Mouse (Mus musculus) lung, embryonic 14.5 days (tissue): ENCODE results near the gene Llgl1. TPM values are rescaled to one million over a fixed set of nuclear protein-coding genes. Genes with fewer than 3 reads are reported as not detected.

ENCODE experiments used
- ATAC-seq: fragments of 200-750 bp; cut with Nextera tagmentation; 2 replicates; pipeline ENCODE4 v1.8.0; 2017; ENCODE audit warnings: mild to moderate bottlenecking, moderate TSS enrichment, moderate library complexity; ENCODE audit not compliant: insufficient read depth
- DNase-seq: peaks from one replicate; pipeline ENCODE4 v3.0.0-alpha.2; 2015
- H3K27ac ChIP-seq: fragments of 300-500 bp; sonication (generic); 2 replicates; pipeline ENCODE4 v1.5.1; 2014; ENCODE audit warnings: low read depth, mild to moderate bottlenecking, moderate library complexity
- H3K27me3 ChIP-seq: fragments of 300-500 bp; sonication (generic); 2 replicates; pipeline ENCODE4 v1.6.1; 2014; ENCODE audit warnings: low read length, control low read depth; ENCODE audit not compliant: insufficient read depth
- H3K36me3 ChIP-seq: fragments of 300-500 bp; sonication (generic); 2 replicates; pipeline ENCODE4 v1.6.1; 2014; ENCODE audit warnings: control low read depth; ENCODE audit not compliant: insufficient read depth
- H3K4me1 ChIP-seq: fragments of 300-500 bp; sonication (generic); 2 replicates; pipeline ENCODE4 v1.6.1; 2014; ENCODE audit warnings: antibody characterized with exemption, control low read depth; ENCODE audit not compliant: insufficient read depth
- H3K4me2 ChIP-seq: fragments of 300-500 bp; sonication (generic); 2 replicates; pipeline ENCODE4 v1.6.1; 2014; ENCODE audit warnings: mild to moderate bottlenecking
- H3K4me3 ChIP-seq: fragments of 300-500 bp; sonication (generic); 2 replicates; pipeline ENCODE4 v1.5.1; 2014; ENCODE audit warnings: low read depth, low read length
- H3K9ac ChIP-seq: fragments of 300-500 bp; sonication (generic); 2 replicates; pipeline ENCODE4 v1.6.1; 2014
- H3K9me3 ChIP-seq: fragments of 300-500 bp; sonication (generic); 2 replicates; pipeline ENCODE4 v1.6.1; 2016; ENCODE audit warnings: low read depth, low read length, control low read depth
- CTCF ChIP-seq: IDR thresholded peaks from 2 replicates; pipeline ENCODE4 v1.5.1; 2016; ENCODE audit warnings: antibody characterized with exemption, low read depth
- WGBS: fragments of 180-500 bp; shearing (Covaris S2); extraction: QIAGEN DNeasy Blood & Tissue Kit; methylation state at CpG from one replicate; pipeline ENCODE4 v1.1.7; 2014; 5-methylcytosine and 5-hydroxymethylcytosine counted together
- polyA plus RNA-seq: library from polyadenylated mRNA; unstranded; fragments of >200 nt; fragmentation: Nextera tagmentation; extraction: Ambion mirVana; gene quantifications from 2 replicates; pipeline ENCODE4 v1.2.1, GENCODE M21; 2014

Gene Llgl1
- polyA plus RNA-seq, 1 experiment from 2014 or later, result 69.6 TPM

DNA sequence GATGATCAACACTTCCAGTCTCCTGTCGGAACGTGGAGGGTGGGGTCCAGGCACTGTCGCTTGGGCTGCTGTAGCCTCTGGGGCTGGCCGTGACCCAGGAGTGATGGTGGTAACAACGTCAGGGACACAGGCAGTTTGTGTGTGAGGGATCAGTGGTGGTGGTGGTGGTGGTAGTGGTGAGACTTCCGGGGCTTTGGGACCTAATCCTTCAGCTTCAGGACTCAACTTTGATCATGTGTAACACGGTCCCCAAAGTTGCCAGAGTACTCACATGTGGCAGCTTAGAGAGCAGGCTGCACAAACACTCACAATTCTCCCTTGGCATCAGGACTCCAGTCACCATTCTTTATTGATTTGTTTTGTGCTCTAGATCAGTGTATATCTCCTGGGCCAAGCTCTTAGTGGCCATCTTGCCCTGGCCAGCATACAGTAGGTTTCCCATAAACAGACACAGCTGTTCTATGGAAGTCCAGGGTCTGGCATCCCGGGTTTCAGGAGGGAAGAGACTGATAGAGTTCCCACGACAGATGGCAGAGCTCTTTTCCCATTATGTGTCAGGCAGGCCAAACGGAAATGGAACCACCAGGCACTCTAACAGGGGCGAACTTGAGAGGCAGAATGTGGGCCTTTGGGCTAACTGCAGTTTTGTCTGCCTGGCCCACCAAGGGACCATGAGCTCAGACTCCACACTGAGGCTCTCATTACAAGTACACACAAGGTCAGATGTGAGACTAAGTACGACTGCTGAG lies 28.0 kb downstream of the Llgl1 start:
- DNase-seq (no peak), ATAC-seq (peak; percentile 11; the same call in 1 of the 2 replicates)
- peak overlapping the region; percentile 87 for H3K4me3 ChIP-seq
- peak overlapping the region; percentile 83 for H3K27ac ChIP-seq
- H3K36me3 ChIP-seq, result peaks cover 43% of the 10 kb centered on the region
- H3K9me3 ChIP-seq, result no peaks in the 10 kb centered on the region
- TF ChIP-seq CTCF, result no peak
- peak overlapping the region; percentile 77 for H3K4me2 ChIP-seq
- no peaks in the 10 kb centered on the region for H3K27me3 ChIP-seq
- peak overlapping the region; percentile 87 for H3K9ac ChIP-seq
- WGBS, result 3% methylated on average over 12 of the region's 12 CpGs
- peaks cover 18% of the 10 kb centered on the region for H3K4me1 ChIP-seq

DNA sequence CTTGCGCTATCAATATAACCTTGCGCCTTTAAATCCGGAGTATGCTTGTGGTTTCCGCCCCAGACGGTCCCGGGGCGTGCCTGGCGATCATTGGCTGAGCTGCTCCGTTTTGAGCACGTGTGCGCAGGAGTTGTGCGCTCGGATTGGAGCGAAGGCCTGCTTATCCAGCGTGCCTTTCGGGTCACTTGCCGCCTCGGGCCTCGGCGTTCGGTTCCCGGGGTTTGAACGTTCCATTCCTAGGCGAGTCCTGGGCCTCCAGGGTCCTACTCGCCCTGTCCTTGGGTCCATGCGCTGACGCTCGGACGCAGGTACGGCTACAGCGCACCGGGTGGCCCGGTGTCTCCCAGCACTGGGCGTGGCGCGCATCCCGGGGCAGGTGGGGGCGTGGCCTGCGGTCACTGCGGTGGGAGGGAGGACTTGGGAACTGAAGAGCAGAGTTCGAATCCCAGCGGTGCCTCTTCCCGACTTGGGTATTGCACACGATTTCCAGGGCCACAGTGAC lies 28.8 kb downstream of the Llgl1 start, which contains the start of gene Mief2:
TSS of gene Mief2 (plus strand) at position 139 of the 502 bp plus-strand sequence.
- ATAC-seq, result peak; percentile 91
- Histone ChIP-seq H3K36me3 (peaks cover 39% of the 10 kb centered on the region), H3K4me3 (peak within 1 kb of the TSS; percentile 87), H3K27me3 (no peaks in the 10 kb centered on the region), H3K9ac (peak within 1 kb of the TSS; percentile 87), H3K9me3 (no peaks in the 10 kb centered on the region), H3K27ac (peak within 1 kb of the TSS; percentile 87), H3K4me2 (peak within 1 kb of the TSS; percentile 77), H3K4me1 (peaks cover 18% of the 10 kb centered on the region)
- no peak for TF ChIP-seq CTCF
- peak; percentile 97 for DNase-seq
- WGBS, result under 1% methylated on average over 44 of the region's 44 CpGs

DNA sequence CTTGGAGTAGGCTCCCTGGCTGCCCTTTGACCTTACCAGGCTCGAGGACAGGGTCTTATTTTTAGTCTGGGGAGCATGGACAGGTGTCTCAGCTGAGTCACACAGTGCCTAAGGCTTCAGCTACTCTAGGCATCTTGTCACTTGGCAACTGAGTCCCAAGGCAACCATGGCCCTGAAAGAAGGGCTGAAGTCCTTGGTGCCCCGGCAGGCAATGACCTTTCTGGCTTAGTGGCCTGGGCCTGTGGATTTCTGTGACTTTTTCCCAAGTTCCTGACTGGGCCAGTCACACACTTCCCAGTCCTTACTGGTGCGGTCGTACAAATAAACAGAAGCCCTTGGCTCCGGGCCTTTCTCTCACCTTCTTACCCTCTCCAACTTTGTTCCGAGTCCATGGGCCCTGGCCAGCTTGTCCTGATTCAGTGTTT lies 29.7 kb downstream of the Llgl1 start:
- Histone ChIP-seq H3K27ac (no peak overlapping the region), H3K4me2 (peak overlapping the region; percentile 77), H3K4me1 (peaks cover 18% of the 10 kb centered on the region), H3K9me3 (no peaks in the 10 kb centered on the region), H3K4me3 (peak overlapping the region; percentile 87; the same call in 1 of the 2 replicates), H3K36me3 (peaks cover 30% of the 10 kb centered on the region), H3K9ac (no peak overlapping the region), H3K27me3 (no peaks in the 10 kb centered on the region)
- TF ChIP-seq CTCF, result no peak
- DNase-seq (no peak), ATAC-seq (no peak)
- 47% methylated on average over 6 of the region's 6 CpGs for WGBS

DNA sequence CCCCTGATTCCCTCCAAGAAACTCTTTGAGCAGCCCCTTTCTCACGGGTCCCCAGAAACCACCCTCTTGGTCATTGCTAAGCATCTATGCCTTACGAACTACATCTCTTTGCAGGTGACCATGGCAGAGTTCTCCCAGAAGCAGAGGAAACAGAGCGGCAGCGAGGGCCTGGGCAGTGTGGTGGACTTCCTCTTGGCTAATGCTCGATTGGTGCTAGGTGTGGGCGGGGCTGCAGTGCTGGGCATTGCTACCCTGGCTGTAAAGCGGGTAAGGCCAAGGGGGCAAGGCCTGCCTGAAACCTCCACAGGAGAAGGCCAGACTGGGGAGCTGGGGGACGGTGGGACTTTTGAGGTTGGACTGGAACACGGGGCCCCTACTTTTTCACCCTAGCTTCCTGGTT lies 30.6 kb downstream of the Llgl1 start:
- H3K27me3 ChIP-seq, result no peaks in the 10 kb centered on the region
- WGBS, result 83% methylated on average over 9 of the region's 9 CpGs
- no peaks in the 10 kb centered on the region for H3K9me3 ChIP-seq
- no peak overlapping the region for H3K4me3 ChIP-seq
- no peak overlapping the region for H3K4me2 ChIP-seq
- peaks cover 18% of the 10 kb centered on the region for H3K4me1 ChIP-seq
- H3K9ac ChIP-seq, result no peak overlapping the region
- no peak for TF ChIP-seq CTCF
- no peak overlapping the region for H3K27ac ChIP-seq
- ATAC-seq (no peak), DNase-seq (no peak)
- peaks cover 21% of the 10 kb centered on the region for H3K36me3 ChIP-seq

DNA sequence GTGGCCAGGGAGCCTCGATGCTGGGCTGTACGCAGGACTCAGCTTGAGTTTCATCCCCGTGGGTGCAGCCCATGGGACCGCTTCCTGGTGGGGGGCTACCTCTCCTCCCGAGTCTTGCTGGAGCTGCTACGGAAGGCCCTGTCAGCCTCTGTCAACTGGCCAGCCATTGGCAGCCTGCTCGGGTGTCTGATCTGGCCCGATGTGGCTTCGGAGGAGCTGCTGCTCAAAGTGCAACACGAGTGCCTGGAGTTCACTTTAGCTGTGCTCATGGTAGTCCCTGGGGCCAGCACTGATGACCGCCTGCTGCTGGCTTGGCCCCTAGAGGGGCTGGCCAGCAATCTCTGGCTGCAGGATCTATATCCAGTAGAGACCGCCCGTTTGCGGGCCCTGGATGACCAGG lies 31.7 kb downstream of the Llgl1 start:
- ATAC-seq (no peak), DNase-seq (no peak)
- peaks cover 21% of the 10 kb centered on the region for H3K36me3 ChIP-seq
- H3K4me1 ChIP-seq, result peaks cover 14% of the 10 kb centered on the region
- TF ChIP-seq CTCF, result no peak
- H3K9ac ChIP-seq, result no peak overlapping the region
- H3K27me3 ChIP-seq, result no peaks in the 10 kb centered on the region
- no peak overlapping the region for H3K4me3 ChIP-seq
- no peak overlapping the region for H3K27ac ChIP-seq
- H3K9me3 ChIP-seq, result no peaks in the 10 kb centered on the region
- no peak overlapping the region for H3K4me2 ChIP-seq
- 89% methylated on average over 14 of the region's 14 CpGs for WGBS

DNA sequence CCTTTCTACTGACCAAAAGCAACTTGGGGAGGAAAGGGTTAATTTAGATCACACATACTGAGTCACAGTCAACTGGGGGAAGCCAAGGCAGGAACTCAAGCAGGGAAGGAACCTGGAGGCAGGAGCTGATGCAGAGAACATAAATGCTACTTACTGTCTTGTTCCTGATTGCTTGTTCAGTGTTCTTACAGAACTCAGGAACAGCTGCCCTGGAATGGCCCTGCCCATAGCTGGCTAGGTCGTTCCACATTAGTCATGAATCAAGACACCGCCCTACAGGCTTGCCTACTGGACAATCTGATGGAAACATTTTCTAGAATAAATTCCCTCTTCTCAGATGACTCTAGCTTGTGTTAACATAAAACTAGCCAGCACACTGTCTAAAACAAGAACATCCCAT lies 34.7 kb downstream of the Llgl1 start:
- no peak for ATAC-seq

DNA sequence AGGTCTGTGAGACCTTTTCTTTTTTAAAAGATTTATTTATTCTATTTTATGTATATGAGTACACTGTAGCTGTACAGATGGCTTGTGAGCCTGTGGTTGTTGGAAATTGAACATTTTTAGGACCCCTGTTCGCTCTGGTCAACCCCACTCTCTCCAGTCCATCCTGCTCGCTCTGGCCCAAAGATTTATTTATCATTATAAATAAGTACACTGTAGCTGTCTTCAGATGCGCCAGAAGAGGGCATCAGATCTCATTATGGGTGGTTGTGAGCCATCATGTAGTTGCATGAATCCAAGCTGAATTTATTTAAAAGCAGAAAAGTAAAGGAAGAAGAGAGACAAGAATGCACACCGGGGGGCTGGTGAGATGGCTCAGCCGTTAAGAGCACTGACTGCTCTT lies 35.7 kb downstream of the Llgl1 start:
- no peak for ATAC-seq

More for the DNA sequence above, 34.7 kb downstream of the Llgl1 start:
- Histone ChIP-seq H3K27ac (no peak overlapping the region), H3K9ac (no peak overlapping the region), H3K4me2 (no peak overlapping the region), H3K36me3 (peaks cover 27% of the 10 kb centered on the region), H3K4me3 (no peak overlapping the region), H3K27me3 (no peaks in the 10 kb centered on the region), H3K4me1 (0 out of 2 replicates have a peak, but pooled peaks cover 2% of the 10 kb centered on the region), H3K9me3 (no peaks in the 10 kb centered on the region)
- TF ChIP-seq CTCF, result no peak
- 75% methylated on average over 2 of the region's 2 CpGs for WGBS
- no peak for DNase-seq

More for the DNA sequence above, 35.7 kb downstream of the Llgl1 start:
- 0 out of 2 replicates have a peak, but pooled peaks have one; percentile 3 for TF ChIP-seq CTCF
- no peaks in the 10 kb centered on the region for H3K27me3 ChIP-seq
- H3K27ac ChIP-seq, result no peak overlapping the region
- H3K36me3 ChIP-seq, result peaks cover 35% of the 10 kb centered on the region
- H3K4me3 ChIP-seq, result no peak overlapping the region
- no peaks in the 10 kb centered on the region for H3K4me1 ChIP-seq
- 72% methylated on average over 5 of the region's 5 CpGs for WGBS
- no peak for DNase-seq
- no peak overlapping the region for H3K4me2 ChIP-seq
- H3K9ac ChIP-seq, result no peak overlapping the region
- no peaks in the 10 kb centered on the region for H3K9me3 ChIP-seq
